Mouse (Mus musculus): ENCODE data around the gene Cybc1. TPM values are rescaled to one million over a fixed set of nuclear protein-coding genes. Genes with fewer than 3 reads are reported as not detected.

Gene Cybc1
- 1 to 10 TPM; 6.3 to 7.2 TPM for total RNA-seq (2021)
- long read RNA-seq, experiment 1, transcript Cybc1-201 (7 exons, 2,417 nt) = major isoform, 9 of 16 reads
- long read RNA-seq, experiment 1, partial matches to known transcripts = 0 of 16 reads
- long read RNA-seq, experiment 1, other reads (novel, unspliced or antisense) = 6 of 16 reads
- long read RNA-seq, experiment 2, transcript Cybc1-201 (7 exons, 2,417 nt) = major isoform, 9 of 11 reads
- long read RNA-seq, experiment 2, partial matches to known transcripts = 0 of 11 reads
- long read RNA-seq, experiment 2, other reads (novel, unspliced or antisense) = 2 of 11 reads

- peak; percentile 53 for DNase-seq
Measured at GRCm38 (mm10) chr11:121229018-121229439, at the start of gene Cybc1. Cybc1 (minus strand) TSS chr11:121229322.

DNA sequence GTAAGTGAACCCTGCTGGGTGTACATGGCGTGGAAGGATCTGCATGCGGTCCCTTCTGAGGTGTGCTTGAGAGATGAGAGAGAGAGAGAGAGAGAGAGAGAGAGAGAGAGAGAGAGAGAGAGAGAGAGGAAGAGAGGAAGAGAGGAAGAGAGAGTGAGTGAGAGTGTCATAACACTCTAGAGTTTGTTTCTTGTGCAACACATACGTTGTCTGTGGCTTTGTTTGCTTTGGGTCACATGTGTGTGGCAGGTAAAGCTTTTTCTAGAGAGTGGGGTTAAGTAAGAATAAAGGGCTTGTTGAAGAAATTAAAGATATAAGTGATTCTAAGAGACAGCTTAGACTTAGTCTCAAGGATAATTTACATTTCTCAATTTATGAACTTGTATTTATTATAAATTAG is 48.9 kb upstream of the Cybc1 start:
- DNase-seq = no peak

DNA sequence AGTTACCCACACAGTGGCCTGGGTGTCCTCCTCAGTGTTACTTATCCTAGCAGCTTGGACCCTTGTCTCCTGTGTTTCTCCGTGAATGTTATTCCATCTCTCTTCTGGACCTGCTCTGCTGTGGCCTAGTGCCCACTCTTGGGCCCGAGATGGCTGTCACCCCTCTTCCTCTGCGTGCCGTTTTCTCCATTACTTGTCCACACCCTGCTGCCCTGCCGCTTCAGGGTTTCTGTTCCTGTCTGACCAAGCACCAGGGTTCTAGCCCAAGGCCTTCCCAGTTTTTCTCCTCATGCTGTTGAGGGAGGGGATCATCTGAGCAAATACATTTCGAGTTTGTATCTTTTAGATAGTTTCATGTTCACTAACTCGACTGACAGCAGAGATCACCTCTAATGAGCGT is 48.4 kb upstream of the Cybc1 start:
- DNase-seq = no peak

DNA sequence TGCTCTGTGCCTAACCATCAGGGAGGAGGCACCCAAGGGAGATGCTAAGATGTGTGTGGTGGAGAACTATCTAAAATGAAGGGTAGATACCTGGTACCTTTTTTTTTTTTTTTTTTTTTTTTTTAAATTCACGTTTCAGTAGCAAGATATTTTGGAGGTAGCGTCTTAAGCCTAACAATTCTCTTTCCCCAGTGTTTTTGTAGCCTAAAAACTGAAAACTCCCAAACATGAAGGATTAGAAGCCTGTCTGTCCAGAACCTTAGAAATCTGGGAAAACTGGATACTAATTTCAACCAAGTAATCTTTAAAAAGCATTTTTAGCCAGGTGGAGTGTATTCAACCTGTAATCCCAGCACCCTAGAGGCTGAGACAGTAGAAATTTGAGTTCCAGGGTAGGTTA is 32.0 kb upstream of the Cybc1 start:
- DNase-seq = no peak

DNA sequence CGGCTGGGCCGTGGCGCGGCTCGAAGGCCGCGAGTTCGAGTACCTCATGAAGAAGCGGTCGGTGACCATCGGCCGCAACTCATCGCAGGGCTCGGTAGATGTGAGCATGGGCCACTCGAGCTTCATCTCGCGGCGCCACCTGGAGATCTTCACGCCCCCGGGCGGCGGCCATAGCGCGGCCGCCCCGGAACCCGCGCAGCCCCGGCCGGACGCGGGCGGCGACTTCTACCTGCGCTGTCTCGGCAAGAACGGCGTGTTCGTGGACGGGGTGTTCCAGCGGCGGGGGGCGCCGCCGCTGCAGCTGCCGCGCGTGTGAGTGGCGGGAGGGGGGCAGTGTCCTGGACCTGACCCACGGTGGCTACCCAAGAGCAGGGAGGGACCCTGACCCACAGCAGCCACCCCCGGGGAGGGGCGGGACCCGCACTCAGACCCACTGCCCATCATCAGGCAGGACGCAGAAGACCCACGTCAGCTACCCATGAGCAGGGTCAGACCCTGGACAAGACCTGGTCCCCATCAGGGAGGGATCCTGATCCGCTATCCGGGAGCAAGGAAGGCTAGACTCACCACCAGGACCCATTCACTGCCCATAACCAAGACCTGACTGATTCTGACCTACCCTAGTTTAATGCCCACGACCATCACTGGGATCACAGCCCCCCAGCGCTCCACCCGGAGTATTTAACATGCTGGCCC is 31.2 kb upstream of the Cybc1 start:
- DNase-seq = peak; percentile 43

- peak; percentile 96 for DNase-seq
Measured at GRCm38 (mm10) chr11:121259160-121260100, 30.3 kb upstream of the Cybc1 start, which contains the start of gene Foxk2. Foxk2 (plus strand) TSS chr11:121259990.

DNA sequence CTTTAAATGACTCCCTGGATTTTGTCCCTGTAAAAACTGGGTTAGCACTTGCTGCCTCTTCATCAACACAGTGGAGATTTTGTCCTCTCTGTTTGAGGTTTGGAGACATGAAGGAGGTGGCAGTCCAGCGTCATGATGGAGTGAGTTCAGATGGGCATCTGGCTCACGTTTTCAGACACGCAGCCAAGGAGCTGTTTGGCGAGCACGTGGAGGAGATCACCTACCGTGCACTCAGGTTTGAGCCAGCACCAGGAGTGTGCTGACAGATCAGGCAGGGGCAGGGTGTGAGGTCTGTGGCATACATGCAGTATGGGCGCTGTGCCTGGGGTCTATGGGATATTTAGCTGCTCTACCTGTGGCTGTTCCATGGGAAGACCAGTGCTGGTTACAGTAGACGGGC is 21.1 kb upstream of the Cybc1 start:
- no peak for DNase-seq

DNA sequence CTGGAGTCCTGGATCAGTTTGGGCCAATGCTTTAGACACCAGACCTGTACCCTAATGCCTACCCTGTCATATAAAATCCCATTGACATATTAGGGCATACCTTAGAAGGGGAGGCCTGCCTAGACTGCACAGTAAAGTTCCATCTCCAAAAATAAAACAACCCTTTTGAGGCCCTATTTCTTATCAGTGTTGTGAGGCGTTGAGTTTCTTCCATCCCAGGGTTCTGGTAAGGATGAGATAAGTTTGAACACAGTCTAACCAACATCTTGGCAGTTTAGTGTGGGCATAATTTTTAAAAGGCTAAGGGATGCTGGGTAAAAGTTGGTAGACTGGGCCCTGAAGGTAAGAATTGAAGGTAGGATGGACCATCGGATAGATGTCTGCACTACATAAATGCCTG is 10.5 kb upstream of the Cybc1 start:
- no peak for DNase-seq

- DNase-seq = no peak
Measured at GRCm38 (mm10) chr11:121237345-121238128, 8.4 kb upstream of the Cybc1 start.

DNA sequence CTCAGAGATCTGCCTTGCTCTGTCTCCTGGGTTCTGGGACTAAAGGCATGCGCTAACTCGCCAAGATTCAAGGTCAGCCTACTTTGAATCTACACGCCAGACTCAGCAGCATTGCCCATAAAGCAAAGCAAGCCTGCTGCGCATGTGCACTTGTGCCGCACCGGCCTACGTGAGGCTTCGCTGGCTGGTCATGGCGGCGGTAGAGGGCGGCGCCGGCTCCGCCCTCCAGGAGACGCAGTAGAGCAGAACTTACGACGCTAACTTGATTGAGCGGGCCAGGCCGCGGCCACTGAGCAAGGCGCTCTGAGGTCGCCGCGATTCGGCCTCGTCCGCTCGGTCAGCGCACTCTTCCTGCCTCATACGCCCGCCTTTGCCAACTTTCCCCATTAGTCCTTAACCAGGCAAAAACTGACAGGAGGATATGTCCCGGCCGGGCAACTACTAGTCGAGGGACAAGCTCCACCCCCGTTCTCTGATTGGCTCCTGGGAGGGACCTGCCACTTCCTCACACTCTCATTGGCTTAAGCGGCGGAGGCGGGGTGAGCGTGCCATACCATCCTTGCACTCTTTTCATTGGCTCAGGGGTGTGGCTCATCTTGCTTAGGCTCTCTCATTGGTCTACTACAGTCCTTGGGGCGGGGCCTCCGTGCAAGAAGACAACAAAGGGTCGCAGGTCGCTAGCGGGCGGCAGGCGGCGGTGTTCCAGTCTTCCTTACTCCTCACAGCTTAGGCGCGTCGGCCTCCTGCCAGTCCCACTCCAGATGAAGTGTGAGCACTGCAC is 7.6 kb upstream of the Cybc1 start, which contains the start of gene Narf:
Narf (plus strand) TSS at position 690 of the 781 bp plus-strand sequence.
- DNase-seq = peak; percentile 94

GRCm38 (mm10) chr11:121235475-121236238 is 6.5 kb upstream of the Cybc1 start:
- DNase-seq = peak; percentile 28

DNA sequence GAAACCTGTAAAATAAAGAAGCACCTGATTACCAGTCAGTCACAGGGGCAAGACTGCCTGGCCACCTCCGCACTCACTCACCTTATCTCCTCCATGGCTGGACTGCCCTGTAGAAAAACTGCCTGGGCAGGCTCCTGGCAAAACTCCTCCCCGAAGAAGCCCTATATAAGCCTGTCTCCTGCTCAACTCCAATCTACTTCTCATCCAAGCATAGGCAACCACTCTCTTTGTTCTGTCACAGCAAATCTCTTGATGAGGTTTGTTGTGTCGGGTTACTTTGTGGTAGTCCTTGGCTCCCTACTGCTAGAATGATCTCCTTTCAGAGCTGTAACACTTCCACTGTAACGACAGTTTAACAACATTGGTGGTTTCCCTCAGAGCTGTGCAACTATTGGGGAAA is 3.6 kb upstream of the Cybc1 start:
- no peak for DNase-seq

DNA sequence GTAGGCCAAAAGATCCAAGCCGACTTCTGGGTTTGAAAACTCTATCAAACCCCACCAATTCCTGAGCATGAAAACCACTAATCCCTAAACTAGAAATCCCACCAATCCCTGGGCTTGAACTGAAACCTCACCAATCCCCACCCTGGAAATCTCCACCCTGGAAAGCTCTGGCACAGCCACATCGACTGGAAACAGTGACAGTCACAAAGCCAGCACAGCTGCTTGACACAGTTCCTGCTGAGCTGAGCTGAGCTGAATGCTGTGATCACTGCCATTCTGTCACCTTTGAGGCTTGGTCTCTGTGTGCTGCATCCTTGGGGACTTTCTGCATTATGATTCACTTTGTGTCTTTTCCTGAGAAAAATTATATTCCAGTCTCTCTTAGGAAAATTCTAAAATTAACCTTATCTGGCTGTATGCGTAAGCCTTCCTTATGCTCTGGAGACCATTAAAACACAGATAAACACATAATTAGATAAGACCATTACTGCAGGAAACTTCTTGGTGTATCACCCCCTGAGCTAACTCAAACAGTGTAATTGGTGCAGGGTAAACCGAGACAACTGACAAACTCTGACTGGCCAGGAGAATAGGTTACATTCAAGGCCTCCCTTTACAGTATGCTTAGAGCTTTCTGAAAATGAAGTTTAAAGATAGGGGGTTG is 2.6 kb upstream of the Cybc1 start:
- DNase-seq = peak; percentile 39

GRCm38 (mm10) chr11:121231191-121231590 is 2.1 kb upstream of the Cybc1 start:
- DNase-seq = no peak

GRCm38 (mm10) chr11:121228129-121229017 is 749 bp downstream of the Cybc1 start:
- no peak for DNase-seq

- DNase-seq = no peak
Measured at GRCm38 (mm10) chr11:121221321-121222010, 7.7 kb downstream of the Cybc1 start.

- DNase-seq = no peak
Measured at GRCm38 (mm10) chr11:121220771-121221170, 8.4 kb downstream of the Cybc1 start.

DNA sequence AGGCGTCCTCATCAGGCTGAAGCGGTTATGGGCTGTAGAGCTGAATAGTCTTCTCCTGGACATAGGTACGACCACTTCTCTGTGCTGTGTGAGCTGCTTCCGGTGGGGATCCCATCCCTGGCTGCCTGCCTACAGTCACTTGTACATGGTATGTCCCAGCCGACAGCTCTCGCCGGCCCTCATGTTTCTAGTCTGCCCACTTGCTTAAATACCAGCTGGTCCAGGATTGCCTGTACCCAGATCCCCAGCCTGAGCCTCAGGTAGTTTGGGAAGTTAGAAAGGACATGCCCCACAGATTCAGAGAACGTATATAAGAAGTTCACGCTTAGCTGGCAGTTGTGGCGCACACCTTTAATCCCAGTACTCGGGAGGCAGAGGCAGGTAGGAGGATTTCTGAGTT is 9.3 kb downstream of the Cybc1 start:
- no peak for DNase-seq
